Mouse (Mus musculus) forebrain, embryonic 13.5 days (tissue): Measurements from ENCODE around the gene Scn8a. TPM values are rescaled to one million over a fixed set of nuclear protein-coding genes. Genes with fewer than 3 reads are reported as not detected.

Source experiments
- ATAC-seq: fragments of 200-750 bp; cut with Nextera tagmentation; 2 replicates; pipeline ENCODE4 v1.8.0; 2017
- H3K27ac ChIP-seq: fragments of 300-500 bp; sonication (generic); 2 replicates; pipeline ENCODE4 v1.5.1; 2015; ENCODE audit warnings: inconsistent platforms, mild to moderate bottlenecking, moderate library complexity
- H3K27me3 ChIP-seq: fragments of 300-500 bp; sonication (generic); 2 replicates; pipeline ENCODE4 v1.6.1; 2015; ENCODE audit warnings: mild to moderate bottlenecking, inconsistent platforms
- H3K36me3 ChIP-seq: fragments of 300-500 bp; sonication (generic); 2 replicates; pipeline ENCODE4 v1.6.1; 2015; ENCODE audit warnings: mild to moderate bottlenecking, inconsistent platforms; ENCODE audit not compliant: poor library complexity, severe bottlenecking
- H3K4me1 ChIP-seq: fragments of 300-500 bp; sonication (generic); 2 replicates; pipeline ENCODE4 v1.6.1; 2015; ENCODE audit warnings: inconsistent platforms
- H3K4me2 ChIP-seq: fragments of 300-500 bp; sonication (generic); 2 replicates; pipeline ENCODE4 v1.6.1; 2015; ENCODE audit warnings: inconsistent platforms, mild to moderate bottlenecking, moderate library complexity
- H3K4me3 ChIP-seq: fragments of 300-500 bp; sonication (generic); 2 replicates; pipeline ENCODE4 v1.5.1; 2015; ENCODE audit warnings: mild to moderate bottlenecking, inconsistent platforms
- H3K9ac ChIP-seq: fragments of 300-500 bp; sonication (generic); 2 replicates; pipeline ENCODE4 v1.6.1; 2015; ENCODE audit warnings: mild to moderate bottlenecking, inconsistent platforms
- H3K9me3 ChIP-seq: fragments of 300-500 bp; sonication (generic); replicated peaks from 2 replicates; pipeline ENCODE4 v1.6.1; 2016; ENCODE audit warnings: inconsistent platforms
- WGBS: fragments of 180-500 bp; shearing (Covaris S2); methylation state at CpG from one replicate; pipeline ENCODE4 v1.1.7; 2015; 5-methylcytosine and 5-hydroxymethylcytosine counted together
- polyA plus RNA-seq: library from polyadenylated mRNA; unstranded; fragments of >200 nt; fragmentation: Nextera tagmentation; extraction: Ambion mirVana; gene quantifications from 2 replicates; pipeline ENCODE4 v1.2.1, GENCODE M21; 2015

The Scn8a gene
- polyA plus RNA-seq, 1 experiment from 2014 or later = 17.1 TPM

DNA sequence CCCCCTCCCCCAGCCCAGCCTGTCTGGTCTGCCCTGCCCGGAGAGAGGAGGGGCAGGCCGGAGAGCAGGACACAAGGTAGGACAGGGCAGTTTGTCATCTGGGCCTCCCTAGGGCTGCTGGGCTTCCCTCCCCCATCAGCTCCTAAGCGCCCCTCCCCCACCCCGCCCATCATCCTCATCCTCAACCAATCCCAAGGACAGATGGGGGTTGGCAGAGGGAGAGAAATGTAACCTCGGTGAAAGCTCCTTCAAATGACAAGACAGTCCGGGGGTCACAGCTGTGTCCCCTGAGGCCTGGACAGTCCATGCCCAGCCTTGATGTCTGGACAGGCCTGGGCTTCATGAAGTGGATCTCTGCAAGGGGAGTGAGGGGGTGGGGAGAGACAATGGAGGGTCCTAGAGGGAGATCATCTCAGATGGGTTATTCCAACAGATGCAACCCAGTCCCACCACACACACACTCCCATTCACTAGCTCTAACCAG, 196.7 kb downstream of the Scn8a start:
- no peak for ATAC-seq
- WGBS = 21% methylated on average over 6 of the region's 6 CpGs
- no peak overlapping the region for H3K4me2 ChIP-seq

DNA sequence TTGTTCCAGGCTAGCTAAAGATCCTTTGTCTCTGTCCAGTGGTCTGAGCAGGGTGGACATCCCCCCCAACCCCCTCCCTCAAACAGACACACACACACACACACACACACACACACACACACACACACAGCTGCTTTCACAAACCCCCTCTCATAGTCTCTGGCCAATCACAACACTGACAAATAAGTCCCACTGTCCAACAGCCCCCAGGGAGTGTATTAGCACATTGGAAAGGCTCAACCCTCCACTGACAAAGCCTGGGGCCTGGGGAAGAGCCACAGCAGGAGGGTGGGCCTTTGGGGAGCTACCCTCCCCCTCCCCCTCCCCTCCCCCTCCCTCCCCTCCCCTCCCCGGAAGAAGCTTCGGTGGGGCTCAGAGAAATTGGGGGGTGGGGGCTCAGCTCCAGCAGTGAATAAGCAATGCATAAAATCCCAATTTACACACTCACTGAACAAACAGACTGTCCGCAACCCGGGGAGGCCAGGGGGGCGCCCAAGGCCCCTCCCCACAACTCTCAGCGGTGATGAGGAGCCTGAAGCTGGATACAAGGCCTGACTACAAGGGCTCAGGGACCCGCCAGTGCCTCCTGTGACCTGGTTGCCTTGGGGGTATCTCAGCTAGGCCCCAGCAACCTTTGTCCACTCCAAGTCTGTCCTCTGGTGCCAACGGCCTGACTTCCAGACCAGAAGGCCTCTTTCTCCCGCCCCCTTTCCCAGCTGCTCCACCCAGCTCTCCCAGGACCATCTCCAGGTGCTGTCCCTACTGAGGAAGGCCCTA, 197.4 kb downstream of the Scn8a start:
- Histone ChIP-seq H3K9me3 (no peaks in the 10 kb centered on the region), H3K27ac (peak overlapping the region; percentile 25), H3K4me1 (peaks cover 49% of the 10 kb centered on the region), H3K4me3 (no peak overlapping the region), H3K36me3 (no peaks in the 10 kb centered on the region), H3K4me2 (no peak overlapping the region), H3K9ac (no peak overlapping the region), H3K27me3 (peaks cover 4% of the 10 kb centered on the region; the same call in 1 of the 2 replicates)
- no peak for ATAC-seq
- WGBS = 6% methylated on average over 6 of the region's 9 CpGs

More for the DNA sequence above, 196.7 kb downstream of the Scn8a start:
- Histone ChIP-seq H3K27ac (peak overlapping the region; percentile 25; the same call in 1 of the 2 replicates), H3K36me3 (no peaks in the 10 kb centered on the region), H3K4me3 (no peak overlapping the region), H3K4me1 (peaks cover 55% of the 10 kb centered on the region), H3K27me3 (peaks cover 4% of the 10 kb centered on the region; the same call in 1 of the 2 replicates), H3K9me3 (no peaks in the 10 kb centered on the region), H3K9ac (no peak overlapping the region)

DNA sequence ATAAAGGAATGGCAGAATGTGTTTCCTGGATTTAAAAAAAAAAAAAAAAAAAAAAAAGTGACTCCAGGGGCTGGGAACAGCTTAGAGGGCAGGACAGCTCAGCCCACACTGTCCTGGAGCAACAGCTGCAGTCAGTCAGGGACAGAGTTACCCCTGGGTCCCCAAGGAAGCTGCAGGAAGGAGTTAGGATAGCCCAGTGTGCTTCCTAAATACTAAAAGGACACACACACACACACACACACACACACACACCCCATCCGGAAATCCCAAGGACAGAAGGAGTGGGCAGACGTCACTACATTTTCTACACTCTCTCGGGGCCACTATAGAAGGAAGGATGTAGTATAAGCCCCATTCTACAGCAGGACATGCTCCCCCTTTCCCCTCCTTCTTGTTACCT, 198.4 kb downstream of the Scn8a start:
- H3K9me3 ChIP-seq = no peaks in the 10 kb centered on the region
- no peak overlapping the region for H3K4me3 ChIP-seq
- H3K27ac ChIP-seq = no peak overlapping the region
- no peak overlapping the region for H3K4me2 ChIP-seq
- no peaks in the 10 kb centered on the region for H3K36me3 ChIP-seq
- WGBS = 55% methylated on average over 3 of the region's 3 CpGs
- ATAC-seq = no peak
- 0 out of 2 replicates have a peak overlapping the region, but pooled peaks have one; percentile 26 for H3K9ac ChIP-seq
- peaks cover 48% of the 10 kb centered on the region for H3K4me1 ChIP-seq
- peaks cover 4% of the 10 kb centered on the region; the same call in 1 of the 2 replicates for H3K27me3 ChIP-seq

DNA sequence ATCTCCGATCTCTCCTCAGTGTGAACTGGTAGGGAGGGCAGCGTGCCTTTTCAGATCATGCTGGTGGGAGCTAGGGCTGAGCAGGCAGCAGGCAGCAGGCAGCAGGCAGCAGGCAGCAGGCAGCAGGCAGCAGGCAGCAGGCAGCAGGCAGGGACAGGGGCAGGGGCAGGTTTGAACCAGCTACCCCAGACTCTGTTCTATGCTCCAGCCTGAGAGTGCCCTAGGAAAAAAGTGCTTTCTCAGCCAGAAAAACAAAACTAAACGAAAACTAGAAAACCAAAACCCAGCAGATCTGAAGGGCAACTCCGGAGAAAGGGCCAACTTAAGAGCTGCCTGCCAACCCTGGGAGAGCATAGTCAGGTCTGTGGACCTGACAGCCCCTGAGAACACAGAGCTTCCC, 199.0 kb downstream of the Scn8a start:
- ATAC-seq = no peak
- H3K4me1 ChIP-seq = peaks cover 48% of the 10 kb centered on the region

DNA sequence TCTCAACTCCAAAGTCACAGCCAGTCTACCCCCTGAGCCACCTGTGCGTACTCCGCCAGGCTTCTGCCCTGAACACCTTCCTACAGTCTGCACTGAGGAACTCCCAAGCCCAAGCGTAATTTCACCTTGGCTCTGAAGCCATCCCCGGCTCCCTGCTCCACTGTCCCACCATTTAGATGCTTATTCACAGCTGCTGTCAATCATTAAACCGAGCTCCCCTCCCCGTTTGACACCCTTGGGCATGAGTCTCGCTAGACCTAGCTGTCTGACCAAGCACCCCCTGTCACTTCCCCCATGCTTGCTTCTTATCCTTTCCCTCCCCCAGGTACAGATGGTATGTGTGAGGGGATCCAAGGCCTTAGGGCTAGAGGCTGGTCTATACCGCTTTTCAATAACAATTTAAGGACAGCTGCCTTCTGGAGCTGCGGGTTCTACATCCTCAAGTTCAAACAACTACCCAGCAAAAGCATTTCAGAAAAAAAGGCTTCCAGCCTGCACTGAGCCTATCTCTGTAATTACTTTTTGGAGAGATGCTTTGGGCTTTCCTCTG, 200.1 kb downstream of the Scn8a start:
- ATAC-seq = no peak
- Histone ChIP-seq H3K4me3 (no peak overlapping the region), H3K4me2 (no peak overlapping the region), H3K36me3 (no peaks in the 10 kb centered on the region), H3K9me3 (no peaks in the 10 kb centered on the region), H3K4me1 (peaks cover 48% of the 10 kb centered on the region), H3K27me3 (peaks cover 4% of the 10 kb centered on the region; the same call in 1 of the 2 replicates), H3K27ac (no peak overlapping the region), H3K9ac (no peak overlapping the region)
- WGBS = 56% methylated on average over 9 of the region's 9 CpGs

More for the DNA sequence above, 199.0 kb downstream of the Scn8a start:
- Histone ChIP-seq H3K9me3 (no peaks in the 10 kb centered on the region), H3K9ac (no peak overlapping the region), H3K27me3 (peaks cover 4% of the 10 kb centered on the region; the same call in 1 of the 2 replicates), H3K27ac (no peak overlapping the region), H3K36me3 (no peaks in the 10 kb centered on the region), H3K4me3 (no peak overlapping the region), H3K4me2 (no peak overlapping the region)
- WGBS = 54% methylated on average over 4 of the region's 4 CpGs

DNA sequence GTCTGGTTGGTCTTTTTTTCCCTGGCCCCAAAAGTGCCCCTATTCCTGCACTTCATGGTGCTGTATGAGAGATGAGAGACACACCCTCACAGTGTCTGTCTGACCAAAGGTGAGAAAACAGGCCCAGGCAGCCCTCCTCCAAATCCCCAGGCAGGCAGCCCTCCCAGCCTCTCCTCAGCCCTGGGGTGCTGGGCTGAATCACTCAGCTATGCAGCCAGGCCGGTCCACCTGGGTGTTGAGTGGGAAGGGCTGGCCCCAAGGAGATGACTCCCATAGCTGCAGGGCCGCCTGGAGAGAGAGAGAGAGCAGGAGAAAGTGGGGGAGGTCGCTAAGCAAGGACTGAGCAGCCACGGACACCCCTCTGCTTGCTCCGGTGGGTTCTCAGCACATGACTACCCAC, 201.1 kb downstream of the Scn8a start:
- H3K36me3 ChIP-seq = no peaks in the 10 kb centered on the region
- peak overlapping the region; percentile 23; the same call in 1 of the 2 replicates for H3K9ac ChIP-seq
- H3K4me3 ChIP-seq = no peak overlapping the region
- H3K27me3 ChIP-seq = peaks cover 11% of the 10 kb centered on the region
- no peak overlapping the region for H3K4me2 ChIP-seq
- no peak overlapping the region for H3K27ac ChIP-seq
- peaks cover 42% of the 10 kb centered on the region for H3K4me1 ChIP-seq
- 35% methylated on average over 5 of the region's 5 CpGs for WGBS
- ATAC-seq = no peak
- no peaks in the 10 kb centered on the region for H3K9me3 ChIP-seq

DNA sequence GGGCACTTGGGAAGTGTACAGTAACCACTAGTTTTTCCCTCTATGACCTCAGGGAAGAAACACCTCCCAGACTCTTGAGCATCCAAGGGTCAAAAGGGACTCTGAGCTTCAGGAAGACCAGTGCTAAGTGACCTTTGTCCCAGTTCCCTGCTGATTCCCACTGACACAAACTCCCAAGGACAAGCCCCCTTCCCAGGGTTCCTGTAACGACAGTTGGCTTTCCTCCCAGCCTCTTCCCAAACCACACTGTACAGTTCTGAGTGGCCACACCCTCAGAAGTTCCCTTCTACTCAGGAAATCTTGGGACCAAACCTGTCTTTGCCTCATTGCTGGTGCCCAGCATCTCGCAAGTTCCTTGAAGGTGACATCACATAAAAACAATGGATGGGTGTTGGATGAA, 203.1 kb downstream of the Scn8a start:
- ATAC-seq = no peak
- Histone ChIP-seq H3K27me3 (peaks cover 28% of the 10 kb centered on the region), H3K4me1 (peaks cover 43% of the 10 kb centered on the region), H3K9me3 (no peaks in the 10 kb centered on the region), H3K4me3 (no peak overlapping the region), H3K9ac (no peak overlapping the region), H3K4me2 (no peak overlapping the region), H3K36me3 (no peaks in the 10 kb centered on the region), H3K27ac (no peak overlapping the region)
- 74% methylated on average over 2 of the region's 2 CpGs for WGBS

DNA sequence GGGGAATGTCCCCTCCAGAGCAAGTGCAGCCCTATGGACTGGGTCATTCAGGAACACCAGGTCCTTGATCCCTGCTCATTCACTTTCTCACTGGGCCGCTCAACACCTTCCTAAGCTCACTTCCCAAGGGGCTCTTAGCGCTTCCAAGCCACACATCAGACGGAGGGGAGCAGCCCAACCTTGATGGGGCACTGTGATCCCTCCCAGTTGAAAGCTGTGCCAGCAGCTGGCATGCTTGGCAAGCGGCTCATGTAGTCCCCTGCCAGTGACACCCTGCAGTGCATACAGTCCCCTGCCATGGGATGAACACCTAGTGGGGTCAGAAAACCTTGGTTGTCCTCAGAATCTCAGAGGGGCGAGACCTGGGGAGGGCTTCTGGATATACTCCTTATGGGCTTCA, 204.4 kb downstream of the Scn8a start:
- H3K27me3 ChIP-seq = peaks cover 36% of the 10 kb centered on the region
- no peak overlapping the region for H3K4me2 ChIP-seq
- no peak for ATAC-seq
- H3K4me1 ChIP-seq = peaks cover 47% of the 10 kb centered on the region
- no peak overlapping the region for H3K27ac ChIP-seq
- H3K4me3 ChIP-seq = no peak overlapping the region
- no peaks in the 10 kb centered on the region for H3K9me3 ChIP-seq
- no peak overlapping the region for H3K9ac ChIP-seq
- no peaks in the 10 kb centered on the region for H3K36me3 ChIP-seq
- 82% methylated on average over 5 of the region's 5 CpGs for WGBS

DNA sequence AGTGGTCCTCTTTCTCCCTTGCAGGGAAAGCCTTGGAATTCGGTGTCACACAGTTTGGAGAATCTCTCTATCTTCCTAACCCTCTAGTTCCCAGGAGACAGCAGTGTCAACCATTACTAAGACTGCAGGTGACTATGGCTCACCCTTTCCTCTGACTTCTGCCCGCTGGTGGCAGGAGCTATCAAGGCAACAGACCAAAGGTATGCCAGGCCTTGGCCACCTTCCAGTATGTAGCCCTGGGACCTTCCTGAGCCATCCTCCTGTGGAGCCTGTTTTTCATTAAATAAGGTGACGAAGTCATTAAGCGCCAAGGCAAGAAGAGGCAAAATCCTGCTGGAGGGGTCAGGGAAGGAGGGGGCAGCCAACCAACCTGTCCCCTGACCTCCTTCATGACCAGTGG, 205.5 kb downstream of the Scn8a start:
- no peaks in the 10 kb centered on the region for H3K36me3 ChIP-seq
- H3K27me3 ChIP-seq = peaks cover 46% of the 10 kb centered on the region
- H3K27ac ChIP-seq = no peak overlapping the region
- no peak overlapping the region for H3K4me2 ChIP-seq
- no peak overlapping the region for H3K9ac ChIP-seq
- peaks cover 39% of the 10 kb centered on the region for H3K4me1 ChIP-seq
- WGBS = 80% methylated on average over 4 of the region's 4 CpGs
- no peaks in the 10 kb centered on the region for H3K9me3 ChIP-seq
- ATAC-seq = no peak
- no peak overlapping the region for H3K4me3 ChIP-seq

DNA sequence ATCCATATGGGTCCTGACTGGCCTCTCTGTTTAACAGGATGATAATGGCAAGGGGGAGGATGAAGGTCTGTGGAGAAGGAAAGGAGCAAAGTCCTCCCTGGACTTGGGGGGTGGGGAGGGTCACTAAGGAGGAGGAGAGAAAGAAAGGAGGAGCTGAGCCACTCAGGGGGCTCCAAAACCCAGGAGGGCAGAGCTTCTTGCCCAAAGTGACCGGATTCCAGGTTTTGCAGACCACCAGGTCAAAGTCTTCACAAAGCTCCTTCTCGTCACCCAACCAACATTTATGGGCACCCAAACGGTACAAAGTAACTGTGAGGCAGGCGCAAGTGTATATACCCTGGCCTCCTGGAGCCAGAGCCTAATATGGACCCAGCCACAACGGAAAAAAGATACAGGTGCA, 206.0 kb downstream of the Scn8a start:
- ATAC-seq = no peak
- H3K36me3 ChIP-seq = no peaks in the 10 kb centered on the region
- no peak overlapping the region for H3K9ac ChIP-seq
- 29% methylated on average over 5 of the region's 5 CpGs for WGBS
- H3K4me1 ChIP-seq = peaks cover 35% of the 10 kb centered on the region
- H3K27ac ChIP-seq = no peak overlapping the region
- peak overlapping the region; percentile 57; the same call in 1 of the 2 replicates for H3K4me3 ChIP-seq
- no peaks in the 10 kb centered on the region for H3K9me3 ChIP-seq
- peak overlapping the region; percentile 84 for H3K4me2 ChIP-seq
- H3K27me3 ChIP-seq = peaks cover 49% of the 10 kb centered on the region

DNA sequence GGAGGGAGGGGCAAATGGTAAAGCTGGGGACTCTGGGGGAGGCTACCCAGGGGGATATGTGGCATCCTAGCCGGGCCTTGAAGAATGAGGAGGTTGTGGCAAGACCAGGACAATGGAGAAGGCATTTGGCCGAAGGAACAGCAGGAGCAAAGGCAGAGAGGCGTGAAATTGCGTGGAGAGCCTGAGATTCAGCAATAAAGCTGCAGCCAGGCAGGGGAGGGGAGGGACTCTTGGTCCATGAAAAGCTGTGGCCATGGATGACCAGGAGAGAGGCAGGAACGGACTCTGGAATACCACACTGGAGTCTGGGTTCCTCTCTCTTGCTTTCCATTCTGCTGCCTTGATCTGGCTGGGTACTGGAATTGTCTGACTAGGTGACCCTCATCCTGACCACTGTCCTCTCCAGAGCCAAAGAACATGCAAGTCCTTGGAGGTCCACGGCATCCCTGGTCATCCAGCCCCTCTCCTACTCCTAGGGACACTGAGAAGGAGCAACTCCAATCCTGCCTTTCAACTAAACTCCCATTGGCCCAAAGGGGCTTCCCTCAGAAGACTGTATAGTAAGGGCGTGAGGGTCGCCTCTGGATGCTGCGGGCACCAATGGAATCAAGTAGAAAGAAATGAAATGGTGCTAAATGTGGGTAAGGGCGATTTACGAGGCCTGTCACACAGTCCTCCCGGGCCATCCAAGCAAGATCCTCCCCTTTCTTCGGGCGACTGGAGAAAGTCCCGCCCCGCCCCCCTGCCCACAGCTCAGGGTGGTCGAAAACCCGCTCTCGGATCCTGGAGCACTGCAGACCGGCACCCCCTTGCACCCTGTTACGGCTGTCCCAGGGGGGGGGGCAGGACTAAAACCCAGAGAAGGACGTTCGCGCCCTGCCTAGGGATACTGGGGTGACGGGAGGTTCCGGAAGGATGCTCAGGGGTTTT, 206.7 kb downstream of the Scn8a start:
- H3K4me3 ChIP-seq = peak overlapping the region; percentile 57
- peaks cover 31% of the 10 kb centered on the region for H3K4me1 ChIP-seq
- peak overlapping the region; percentile 73 for H3K9ac ChIP-seq
- H3K27me3 ChIP-seq = peaks cover 51% of the 10 kb centered on the region
- no peaks in the 10 kb centered on the region for H3K9me3 ChIP-seq
- peak; percentile 16; the same call in 1 of the 2 replicates for ATAC-seq
- 4% methylated on average over 25 of the region's 26 CpGs for WGBS
- no peaks in the 10 kb centered on the region for H3K36me3 ChIP-seq
- H3K4me2 ChIP-seq = peak overlapping the region; percentile 84
- H3K27ac ChIP-seq = no peak overlapping the region
